Mouse (Mus musculus): ENCODE results near the gene Faf1.
A peak's percentile ranks its signal among the peaks of the same experiment; 100 is the strongest.

Gene Faf1

DNA sequence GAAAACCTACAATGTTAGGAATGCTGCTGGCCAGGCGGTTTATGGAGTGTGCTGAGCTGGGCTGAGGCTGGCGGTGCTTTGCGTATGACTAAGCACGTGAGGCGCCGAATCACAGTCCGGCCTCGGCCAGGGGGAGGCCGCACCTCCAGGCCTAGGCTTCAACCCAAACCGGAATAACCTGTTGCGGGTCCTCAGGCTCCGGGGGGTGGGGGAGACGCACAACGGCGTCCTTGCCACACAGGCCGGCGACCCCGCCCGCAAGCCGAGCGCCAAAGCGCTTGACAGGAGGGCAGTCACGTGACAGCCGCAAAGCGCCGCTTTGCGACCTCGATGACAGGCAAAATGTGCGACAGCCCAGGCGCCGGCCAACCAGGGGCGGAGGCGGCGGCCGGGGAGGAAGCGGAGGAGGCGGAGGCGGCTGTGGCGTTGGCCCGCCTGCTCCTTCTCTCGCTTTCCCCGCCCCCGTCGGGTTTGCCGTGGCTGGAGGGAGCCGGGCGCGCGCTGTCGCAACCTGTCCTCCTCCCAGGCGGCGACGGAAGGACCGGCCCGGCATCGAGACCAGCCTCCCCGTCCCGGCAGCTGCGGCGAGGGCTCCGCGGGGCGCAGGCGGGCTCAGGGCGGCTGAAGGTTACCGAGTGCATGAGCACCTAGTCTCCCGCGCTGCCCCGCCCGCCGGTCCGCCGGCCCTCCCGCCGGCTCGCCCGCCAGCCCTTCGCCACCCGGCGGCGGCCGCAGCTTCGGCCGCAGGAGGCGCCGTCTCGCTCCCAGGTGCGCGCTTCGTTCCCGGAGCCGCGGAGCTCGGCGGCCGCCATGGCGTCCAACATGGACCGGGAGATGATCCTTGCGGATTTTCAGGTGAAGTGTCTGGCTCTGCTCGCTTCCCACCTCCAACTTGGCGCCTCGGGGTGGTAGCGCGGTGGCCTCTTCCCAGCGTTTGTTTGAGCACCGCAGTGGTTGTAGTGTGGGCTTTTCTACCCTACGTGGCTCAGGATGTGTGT lies at the start of gene Faf1:
Faf1 (plus strand) TSS at position 371 of the 998 bp plus-strand sequence.
- DNase-seq (ENCODE audit: low spot score), result peak; percentile 98

- DNase-seq (ENCODE audit: low spot score), result no peak
These were observed 46.2 kb upstream of the Faf1 start for GRCm38 (mm10) chr4:109630215-109630614.

DNA sequence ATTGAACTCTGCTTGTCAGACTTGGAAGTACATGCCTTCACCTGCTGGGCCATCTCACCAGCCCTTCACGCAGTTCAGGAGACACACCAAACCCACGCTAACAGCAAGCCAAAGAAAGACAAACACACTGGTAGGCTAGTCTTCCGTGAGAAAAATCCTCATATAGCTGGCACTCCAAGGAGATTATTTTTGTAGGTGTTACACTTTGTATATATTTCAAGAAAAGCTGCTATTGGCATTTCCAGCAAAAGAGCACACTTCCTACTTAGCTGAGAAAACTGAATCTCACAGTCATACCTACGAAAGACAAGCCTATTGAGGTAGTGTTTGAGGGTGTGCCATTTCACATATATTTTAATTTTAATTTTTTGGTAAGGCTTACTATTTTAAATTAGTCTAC lies 45.4 kb upstream of the Faf1 start:
- no peak for DNase-seq (ENCODE audit: low spot score)

- no peak for DNase-seq (ENCODE audit: low spot score)
These were observed 41.4 kb upstream of the Faf1 start for GRCm38 (mm10) chr4:109634971-109635370.

DNA sequence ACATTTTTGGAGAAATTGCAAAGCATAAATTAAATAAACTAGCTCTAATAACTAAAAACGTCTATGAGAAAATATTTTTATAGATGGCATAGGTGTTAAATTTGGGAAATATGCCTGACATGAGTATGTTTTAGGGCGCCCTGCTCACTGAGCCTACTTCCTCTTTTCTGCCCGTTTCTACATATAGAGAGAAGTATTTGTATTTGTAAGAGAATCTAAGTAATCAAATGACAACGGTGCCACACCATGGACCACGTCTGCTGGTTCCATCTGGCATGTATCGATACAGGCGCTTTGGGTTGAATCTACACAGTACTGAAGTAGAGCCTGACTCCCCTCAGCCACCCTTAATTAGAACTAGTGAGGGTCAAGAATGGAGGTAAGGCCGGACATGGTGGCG lies 37.0 kb upstream of the Faf1 start:
- no peak for DNase-seq (ENCODE audit: low spot score)

GRCm38 (mm10) chr4:109640141-109640540 lies 36.2 kb upstream of the Faf1 start:
- no peak for DNase-seq (ENCODE audit: low spot score)

DNA sequence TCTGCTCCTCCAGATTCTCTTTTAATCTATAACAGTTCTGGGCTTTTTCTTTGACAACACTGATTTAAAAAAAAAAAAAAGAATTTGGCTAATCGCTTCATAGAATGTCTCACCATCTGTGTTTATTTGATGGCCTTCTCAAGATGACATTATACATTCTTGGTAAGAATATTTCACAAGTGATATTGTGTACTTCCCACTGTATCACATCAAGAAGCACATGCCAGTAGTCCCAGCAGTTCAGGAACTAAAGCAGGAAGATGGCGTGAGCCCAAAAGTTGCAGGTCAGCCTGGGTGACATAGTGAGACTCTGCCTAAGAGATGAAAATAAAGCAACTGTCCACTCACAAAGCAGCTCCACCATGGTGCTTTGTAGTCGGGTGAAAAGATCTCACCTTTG lies 34.9 kb upstream of the Faf1 start:
- no peak for DNase-seq (ENCODE audit: low spot score)

- DNase-seq (ENCODE audit: low spot score), result no peak
These were observed 29.1 kb upstream of the Faf1 start for GRCm38 (mm10) chr4:109647281-109647680.

- DNase-seq (ENCODE audit: low spot score), result no peak
These were observed 27.1 kb upstream of the Faf1 start for GRCm38 (mm10) chr4:109649331-109649730.

GRCm38 (mm10) chr4:109653251-109653650 lies 23.1 kb upstream of the Faf1 start:
- DNase-seq (ENCODE audit: low spot score), result no peak

DNA sequence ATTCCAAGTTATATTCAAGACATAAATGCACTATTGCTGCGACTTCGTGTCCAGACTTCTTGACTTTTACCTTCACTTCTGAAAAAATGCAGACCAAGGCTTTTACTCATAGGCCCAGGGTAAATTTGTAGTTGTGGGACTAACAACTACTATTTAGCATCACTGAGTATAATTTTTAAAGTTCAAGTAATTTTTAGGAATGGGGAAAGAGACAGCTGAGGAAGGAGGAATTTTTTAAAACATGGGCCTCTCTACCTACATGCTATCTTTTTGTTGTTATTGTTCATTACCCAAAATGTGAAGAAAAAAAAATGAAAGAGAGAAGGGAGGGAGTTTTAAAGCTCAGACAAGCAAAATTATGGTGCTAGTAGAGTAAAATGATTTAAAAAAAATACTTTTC lies 21.7 kb upstream of the Faf1 start:
- no peak for DNase-seq (ENCODE audit: low spot score)

GRCm38 (mm10) chr4:109655738-109656137 lies 20.6 kb upstream of the Faf1 start:
- DNase-seq (ENCODE audit: low spot score), result no peak

DNA sequence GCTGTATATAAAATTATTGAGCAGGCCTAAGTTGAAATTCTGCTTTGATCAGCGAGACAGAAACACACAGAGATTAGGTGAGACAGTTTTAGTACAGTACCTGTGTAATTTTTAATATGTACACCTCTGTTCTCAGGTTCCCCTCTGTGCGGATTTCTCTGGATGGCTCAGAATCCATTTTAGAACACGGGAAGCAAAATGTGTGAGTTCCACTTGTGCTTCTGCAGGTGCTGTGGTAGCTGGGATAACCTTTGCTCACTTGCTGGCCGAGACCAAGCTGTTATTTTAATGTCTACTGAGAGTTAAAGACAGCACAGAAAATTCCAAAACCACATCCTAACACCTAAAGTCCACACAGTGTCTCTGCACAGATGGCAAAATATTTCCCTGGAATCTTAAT lies 20.1 kb upstream of the Faf1 start:
- no peak for DNase-seq (ENCODE audit: low spot score)

- DNase-seq (ENCODE audit: low spot score), result peak; percentile 34
These were observed 19.2 kb upstream of the Faf1 start for GRCm38 (mm10) chr4:109657021-109657850.

DNA sequence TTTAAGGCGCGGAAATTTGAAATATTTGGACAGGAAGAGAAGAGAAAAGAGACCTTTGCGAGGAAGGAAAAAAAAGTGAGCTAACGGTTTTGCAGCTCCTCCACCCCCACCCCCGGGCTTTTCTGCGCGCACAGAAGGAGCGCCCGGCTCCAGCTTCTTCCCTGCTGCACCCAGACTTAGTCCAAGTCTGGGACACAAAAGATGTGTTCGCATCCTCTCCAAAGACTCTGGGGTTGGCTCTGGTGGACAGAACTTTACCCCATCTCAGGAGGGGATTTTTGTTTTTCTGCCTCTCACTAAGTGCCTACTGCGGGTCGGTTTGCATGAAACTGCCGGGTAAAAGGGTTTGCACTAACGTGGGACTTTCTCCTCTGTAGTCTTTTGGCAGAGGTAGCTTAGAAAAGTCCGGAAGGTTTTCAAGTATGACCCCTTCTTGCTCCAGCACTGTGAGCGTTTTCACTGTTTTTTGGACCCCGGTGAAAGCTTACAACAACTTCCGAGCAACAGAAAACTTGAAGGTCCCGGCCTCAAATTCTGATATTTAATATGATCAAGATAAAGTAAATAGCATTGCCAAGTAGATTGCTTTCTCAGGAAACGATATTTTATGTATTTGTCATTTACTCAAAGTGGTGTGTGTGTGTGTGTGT lies 18.4 kb upstream of the Faf1 start:
- DNase-seq (ENCODE audit: low spot score), result no peak

DNA sequence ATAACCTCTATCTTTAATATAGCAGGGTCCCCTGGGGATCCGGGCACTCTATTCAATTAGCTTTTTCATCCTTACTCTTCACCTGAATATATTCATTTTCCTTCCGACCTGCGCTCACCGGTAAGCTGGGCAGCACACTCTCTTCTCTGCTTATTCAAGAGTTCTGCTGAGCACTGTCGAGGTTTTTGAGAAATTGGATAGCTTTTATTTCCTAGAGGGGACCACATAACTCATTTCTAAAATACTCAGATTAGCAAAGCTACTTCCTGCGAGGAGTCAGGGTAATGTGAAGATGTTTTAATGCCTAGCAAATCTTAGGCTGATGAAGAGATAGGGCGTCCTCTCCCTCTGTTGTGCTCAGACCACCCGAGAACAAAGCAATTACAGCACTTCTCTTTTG lies 17.6 kb upstream of the Faf1 start:
- DNase-seq (ENCODE audit: low spot score), result no peak

- no peak for DNase-seq (ENCODE audit: low spot score)
These were observed 16.8 kb upstream of the Faf1 start for GRCm38 (mm10) chr4:109659571-109659970.

DNA sequence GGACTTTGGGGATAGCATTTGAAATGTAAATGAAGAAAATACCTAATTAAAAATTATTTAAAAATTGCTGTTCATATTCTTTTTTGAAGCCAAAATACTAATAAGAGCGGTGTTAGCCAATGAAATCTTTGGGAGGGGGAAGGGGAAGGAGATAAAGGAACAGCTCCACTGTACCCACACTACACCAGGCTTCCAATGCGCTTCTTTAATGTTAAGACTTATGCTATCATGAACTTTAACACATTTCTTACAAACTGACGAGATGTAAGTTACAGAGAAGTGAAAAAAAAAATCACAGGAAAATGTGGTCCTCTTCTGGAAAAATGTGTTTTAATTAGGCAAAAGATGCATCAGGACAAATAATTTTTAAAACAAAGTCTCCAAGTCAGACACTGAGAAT lies 15.8 kb upstream of the Faf1 start:
- DNase-seq (ENCODE audit: low spot score), result no peak

DNA sequence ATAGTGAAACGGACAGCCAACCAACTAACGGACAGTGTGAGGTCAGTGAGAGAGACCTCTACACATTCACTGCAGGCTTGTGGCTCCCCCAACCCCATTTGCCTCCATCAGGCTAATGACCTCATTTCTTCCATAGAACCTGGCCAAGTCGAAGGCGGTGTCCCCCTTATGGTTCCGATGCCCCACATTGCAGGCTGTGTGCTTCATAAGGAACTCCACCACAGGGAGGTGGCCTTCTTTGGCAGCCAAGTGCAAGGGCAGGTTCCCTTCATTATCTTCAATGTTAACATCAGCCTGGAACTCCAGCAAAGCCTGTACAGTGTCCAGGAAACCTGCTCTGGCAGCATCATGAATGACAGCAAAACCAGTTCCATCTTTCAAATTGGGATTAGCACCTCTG lies 15.2 kb upstream of the Faf1 start:
- no peak for DNase-seq (ENCODE audit: low spot score)

- no peak for DNase-seq (ENCODE audit: low spot score)
These were observed 14.1 kb upstream of the Faf1 start for GRCm38 (mm10) chr4:109662271-109662670.

DNA sequence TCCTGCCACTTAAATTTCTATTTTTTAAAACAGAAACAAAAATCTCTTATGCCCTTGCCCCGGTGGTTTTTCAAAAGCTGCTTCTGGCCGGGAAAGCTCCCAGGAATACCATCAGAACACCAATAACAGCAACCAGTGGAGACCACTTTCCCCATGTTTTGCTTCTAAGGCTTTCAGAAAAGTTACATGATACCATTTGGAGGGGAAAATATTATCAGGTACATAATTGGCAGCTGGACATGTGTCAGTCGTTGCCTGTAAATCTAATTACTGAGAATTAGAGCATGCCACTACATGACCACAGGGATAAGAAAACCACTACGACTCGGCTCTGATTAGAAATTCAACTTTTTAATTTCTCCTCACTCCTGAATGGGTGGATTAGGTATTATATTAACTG lies 12.3 kb upstream of the Faf1 start:
- no peak for DNase-seq (ENCODE audit: low spot score)

All from urinary bladder, postnatal 14 days (tissue).